Mouse (Mus musculus): Measurements from ENCODE around the gene Ros1. TPM values are rescaled to one million over a fixed set of nuclear protein-coding genes. Genes with fewer than 3 reads are reported as not detected.
A peak's percentile ranks its signal among the peaks of the same experiment; 100 is the strongest.

Gene Ros1
- polyA plus RNA-seq, 1 experiment from 2014 or later = 1.7 TPM

DNA sequence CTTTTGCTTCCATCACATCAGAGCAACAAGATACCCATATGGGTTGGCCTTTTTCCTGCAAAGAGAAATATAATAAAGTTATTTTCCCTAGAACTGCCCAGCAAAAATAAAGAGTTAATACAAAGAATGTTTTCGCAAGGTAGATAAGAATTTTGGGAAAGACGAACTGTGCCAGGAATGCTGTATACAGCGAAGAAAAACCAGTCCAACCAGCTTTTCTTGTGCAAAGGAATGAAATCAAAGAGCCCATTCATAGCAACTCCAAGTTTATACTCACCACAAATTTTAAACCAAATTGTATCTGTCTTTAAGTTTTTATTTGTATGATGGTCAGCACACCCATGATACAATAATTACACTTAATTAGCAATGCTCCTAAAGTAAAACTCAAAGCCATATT is 24.6 kb upstream of the Ros1 start:
- Histone ChIP-seq H3K36me3 (ENCODE audit: insufficient read depth, low read length) (no peaks in the 10 kb centered on the region), H3K27ac (ENCODE audit: low read length) (no peak overlapping the region), H3K4me3 (ENCODE audit: low read length) (no peak overlapping the region), H3K27me3 (ENCODE audit: insufficient read depth, low read length) (no peaks in the 10 kb centered on the region), H3K9me3 (ENCODE audit: low read length) (no peaks in the 10 kb centered on the region), H3K9ac (replicated peaks; ENCODE audit: low read length) (no peak overlapping the region), H3K4me1 (ENCODE audit: insufficient read depth, low read length) (0 out of 2 replicates have a peak, but pooled peaks cover 7% of the 10 kb centered on the region), H3K4me2 (replicated peaks; ENCODE audit: low read depth, low read length) (0 out of 2 replicates have a peak overlapping the region, but pooled peaks have one; percentile 1)
- 68% methylated on average over 3 of the region's 3 CpGs for WGBS
- no peak for ATAC-seq (ENCODE audit: low FRiP score, low TSS enrichment)

DNA sequence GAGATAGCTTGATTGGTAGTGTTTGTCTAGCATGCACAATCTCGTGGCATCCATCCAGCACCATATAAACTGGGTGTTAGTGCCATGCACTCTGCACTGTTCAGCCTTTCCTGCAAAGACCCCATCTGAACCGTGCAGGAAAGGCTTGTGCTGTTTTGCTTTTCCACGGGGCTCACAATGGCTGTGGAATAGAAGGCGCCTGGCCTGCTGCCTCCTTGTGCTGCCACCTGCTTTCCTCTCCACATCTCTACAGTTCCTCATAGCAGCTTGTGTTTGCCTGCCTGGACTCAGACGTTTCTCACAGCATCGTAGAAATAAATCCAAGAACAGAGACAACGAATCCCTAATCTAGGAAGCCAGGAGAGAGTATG is 22.5 kb upstream of the Ros1 start:
- no peaks in the 10 kb centered on the region for H3K36me3 ChIP-seq (ENCODE audit: insufficient read depth, low read length)
- WGBS = 53% methylated on average over 7 of the region's 7 CpGs
- no peak overlapping the region for H3K4me2 ChIP-seq (replicated peaks; ENCODE audit: low read depth, low read length)
- no peak for ATAC-seq (ENCODE audit: low FRiP score, low TSS enrichment)
- H3K9ac ChIP-seq (replicated peaks; ENCODE audit: low read length) = no peak overlapping the region
- peak overlapping the region; percentile 20; the same call in 1 of the 2 replicates for H3K27ac ChIP-seq (ENCODE audit: low read length)
- H3K27me3 ChIP-seq (ENCODE audit: insufficient read depth, low read length) = no peaks in the 10 kb centered on the region
- no peaks in the 10 kb centered on the region for H3K9me3 ChIP-seq (ENCODE audit: low read length)
- H3K4me3 ChIP-seq (ENCODE audit: low read length) = no peak overlapping the region
- 0 out of 2 replicates have a peak, but pooled peaks cover 7% of the 10 kb centered on the region for H3K4me1 ChIP-seq (ENCODE audit: insufficient read depth, low read length)

DNA sequence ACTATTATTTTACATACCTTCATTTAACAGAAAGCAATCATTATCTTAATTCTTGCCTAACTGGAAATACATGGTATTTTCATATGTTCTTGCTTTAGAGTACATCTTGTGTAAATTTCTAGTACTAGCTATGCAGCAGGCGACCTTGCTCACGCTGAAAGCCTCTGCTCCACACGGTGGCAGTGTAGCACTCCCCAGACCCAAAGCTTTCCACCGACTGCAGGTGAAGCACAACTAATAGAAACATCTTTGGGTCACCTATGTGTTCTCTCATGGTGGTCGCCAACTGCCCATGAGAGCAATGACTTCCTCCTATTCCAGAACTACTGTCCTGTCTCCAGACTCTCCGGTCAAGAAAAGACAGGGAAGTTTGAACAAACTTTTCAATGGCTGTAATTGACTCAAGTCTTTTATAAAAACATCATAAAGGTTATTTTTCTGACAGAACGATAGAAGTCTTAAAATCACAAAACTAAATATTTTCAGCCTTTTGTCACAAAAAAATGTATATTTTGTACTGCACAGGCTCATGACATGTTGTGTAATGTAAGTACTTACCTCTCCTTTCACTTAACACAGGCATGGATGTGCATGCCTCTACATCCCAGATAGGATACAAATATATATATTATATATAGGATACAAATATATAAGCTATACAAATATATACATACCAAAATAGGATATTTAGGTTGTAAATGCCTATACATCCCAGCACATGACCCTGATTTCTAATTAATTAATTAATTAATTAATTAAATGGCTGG is 21.9 kb upstream of the Ros1 start:
- H3K4me1 ChIP-seq (ENCODE audit: insufficient read depth, low read length) = 0 out of 2 replicates have a peak, but pooled peaks cover 7% of the 10 kb centered on the region
- H3K9me3 ChIP-seq (ENCODE audit: low read length) = no peaks in the 10 kb centered on the region
- H3K4me2 ChIP-seq (replicated peaks; ENCODE audit: low read depth, low read length) = no peak overlapping the region
- ATAC-seq (ENCODE audit: low FRiP score, low TSS enrichment) = peak; percentile 67; the same call in 1 of the 2 replicates
- WGBS = 27% methylated on average over 7 of the region's 7 CpGs
- no peak overlapping the region for H3K27ac ChIP-seq (ENCODE audit: low read length)
- H3K27me3 ChIP-seq (ENCODE audit: insufficient read depth, low read length) = no peaks in the 10 kb centered on the region
- H3K36me3 ChIP-seq (ENCODE audit: insufficient read depth, low read length) = no peaks in the 10 kb centered on the region
- H3K9ac ChIP-seq (replicated peaks; ENCODE audit: low read length) = no peak overlapping the region
- no peak overlapping the region for H3K4me3 ChIP-seq (ENCODE audit: low read length)

GRCm38 (mm10) chr10:52215267-52215818 is 20.3 kb upstream of the Ros1 start:
- no peak overlapping the region for H3K9ac ChIP-seq (replicated peaks; ENCODE audit: low read length)
- H3K27ac ChIP-seq (ENCODE audit: low read length) = no peak overlapping the region
- ATAC-seq (ENCODE audit: low FRiP score, low TSS enrichment) = no peak
- no peaks in the 10 kb centered on the region for H3K9me3 ChIP-seq (ENCODE audit: low read length)
- no peak overlapping the region for H3K4me3 ChIP-seq (ENCODE audit: low read length)
- H3K27me3 ChIP-seq (ENCODE audit: insufficient read depth, low read length) = no peaks in the 10 kb centered on the region
- 0 out of 2 replicates have a peak, but pooled peaks cover 7% of the 10 kb centered on the region for H3K4me1 ChIP-seq (ENCODE audit: insufficient read depth, low read length)
- H3K36me3 ChIP-seq (ENCODE audit: insufficient read depth, low read length) = no peaks in the 10 kb centered on the region
- 46% methylated on average over 2 of the region's 2 CpGs for WGBS
- no peak overlapping the region for H3K4me2 ChIP-seq (replicated peaks; ENCODE audit: low read depth, low read length)

DNA sequence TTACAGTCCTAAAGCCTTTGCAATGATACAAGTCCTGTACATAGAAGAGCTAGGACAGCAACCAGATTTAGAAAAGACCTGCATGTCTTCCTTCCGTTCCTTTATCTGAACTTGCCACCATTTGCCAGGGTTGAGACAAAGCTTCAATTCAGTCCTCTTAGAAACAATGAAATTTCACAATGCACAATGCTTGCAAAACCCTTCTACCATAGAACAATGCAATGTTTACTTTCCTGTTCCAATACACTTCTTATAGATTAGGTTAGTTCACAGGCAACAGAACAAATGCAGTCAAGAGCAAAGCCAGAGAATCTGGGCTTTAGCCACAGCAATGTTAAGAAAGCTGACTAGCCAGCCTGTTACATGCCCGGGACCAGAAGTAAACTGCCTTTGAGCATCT is 9.0 kb upstream of the Ros1 start:
- 82% methylated on average over 2 of the region's 2 CpGs for WGBS
- no peak overlapping the region for H3K9ac ChIP-seq (replicated peaks; ENCODE audit: low read length)

DNA sequence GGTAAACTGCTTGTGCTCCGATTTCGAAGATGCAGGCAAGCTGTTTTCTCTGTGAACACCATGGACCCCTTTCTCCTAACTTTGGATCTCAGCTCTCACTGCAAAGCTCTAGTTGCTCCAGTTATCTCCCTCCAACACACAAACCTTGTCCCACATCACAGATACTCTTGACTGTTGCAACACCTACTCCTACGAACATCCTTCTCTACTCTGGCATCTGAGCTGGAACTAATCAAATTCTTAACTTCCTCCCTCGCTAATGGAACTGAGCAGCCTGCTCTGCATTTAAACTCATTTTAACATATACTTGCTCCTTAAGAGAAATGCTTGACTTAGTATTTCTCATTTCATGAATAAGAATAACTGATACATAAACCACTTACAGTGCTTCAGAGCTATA is 9.1 kb downstream of the Ros1 start:
- Histone ChIP-seq H3K4me3 (ENCODE audit: low read length) (no peak overlapping the region), H3K4me2 (replicated peaks; ENCODE audit: low read depth, low read length) (no peak overlapping the region), H3K4me1 (ENCODE audit: insufficient read depth, low read length) (no peaks in the 10 kb centered on the region), H3K36me3 (ENCODE audit: insufficient read depth, low read length) (no peaks in the 10 kb centered on the region), H3K27ac (ENCODE audit: low read length) (no peak overlapping the region), H3K9me3 (ENCODE audit: low read length) (no peaks in the 10 kb centered on the region), H3K27me3 (ENCODE audit: insufficient read depth, low read length) (no peaks in the 10 kb centered on the region), H3K9ac (replicated peaks; ENCODE audit: low read length) (no peak overlapping the region)
- 79% methylated on average over 4 of the region's 4 CpGs for WGBS
- ATAC-seq (ENCODE audit: low FRiP score, low TSS enrichment) = no peak

More for the DNA sequence above, 9.0 kb upstream of the Ros1 start:
- ATAC-seq (ENCODE audit: low FRiP score, low TSS enrichment) = no peak
- Histone ChIP-seq H3K4me1 (ENCODE audit: insufficient read depth, low read length) (no peaks in the 10 kb centered on the region), H3K27ac (ENCODE audit: low read length) (no peak overlapping the region), H3K27me3 (ENCODE audit: insufficient read depth, low read length) (no peaks in the 10 kb centered on the region), H3K4me2 (replicated peaks; ENCODE audit: low read depth, low read length) (no peak overlapping the region), H3K4me3 (ENCODE audit: low read length) (no peak overlapping the region), H3K9me3 (ENCODE audit: low read length) (no peaks in the 10 kb centered on the region), H3K36me3 (ENCODE audit: insufficient read depth, low read length) (no peaks in the 10 kb centered on the region)

DNA sequence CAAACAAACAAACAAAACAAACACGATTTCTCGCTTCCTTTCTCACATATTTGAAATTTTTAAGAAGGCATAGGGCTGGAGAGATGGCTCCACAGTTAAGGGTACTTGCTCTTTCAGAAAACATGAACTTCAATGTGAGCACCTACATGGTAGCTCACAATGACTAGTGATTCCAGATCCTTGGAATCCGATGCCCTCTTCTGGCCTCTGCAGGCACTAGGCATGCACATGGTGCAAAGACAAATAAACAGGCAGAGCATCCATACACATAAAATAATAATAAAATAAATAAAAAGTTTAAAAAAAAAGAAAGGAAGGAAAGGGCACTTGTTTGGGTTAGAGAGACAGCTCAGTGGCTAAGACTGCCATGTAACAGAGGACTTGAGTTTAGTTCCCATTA is 12.2 kb downstream of the Ros1 start:
- no peaks in the 10 kb centered on the region for H3K27me3 ChIP-seq (ENCODE audit: insufficient read depth, low read length)
- H3K4me2 ChIP-seq (replicated peaks; ENCODE audit: low read depth, low read length) = no peak overlapping the region
- WGBS = 79% methylated on average over 3 of the region's 3 CpGs
- no peaks in the 10 kb centered on the region for H3K4me1 ChIP-seq (ENCODE audit: insufficient read depth, low read length)
- H3K27ac ChIP-seq (ENCODE audit: low read length) = no peak overlapping the region
- no peak for ATAC-seq (ENCODE audit: low FRiP score, low TSS enrichment)
- H3K4me3 ChIP-seq (ENCODE audit: low read length) = no peak overlapping the region
- H3K9ac ChIP-seq (replicated peaks; ENCODE audit: low read length) = no peak overlapping the region
- H3K36me3 ChIP-seq (ENCODE audit: insufficient read depth, low read length) = no peaks in the 10 kb centered on the region
- no peaks in the 10 kb centered on the region for H3K9me3 ChIP-seq (ENCODE audit: low read length)

DNA sequence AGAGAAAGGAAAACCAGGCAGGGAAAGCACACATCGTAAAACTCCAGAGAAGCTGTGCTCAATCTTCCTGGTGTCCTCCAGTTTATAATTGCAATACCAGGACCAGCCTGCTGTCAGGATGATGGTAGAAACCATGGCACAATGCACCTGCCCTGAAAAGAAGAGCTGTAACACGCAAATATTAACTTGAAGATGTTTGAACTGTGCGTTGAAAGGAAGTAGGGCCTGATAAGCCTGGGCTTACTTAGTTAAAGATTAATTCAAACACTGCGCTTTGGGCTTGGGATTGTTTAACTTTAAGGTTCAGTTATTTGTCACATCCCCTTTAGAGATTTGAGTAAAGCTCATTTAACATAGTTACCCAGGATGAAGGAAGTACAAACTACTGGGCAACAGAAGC is 20.7 kb downstream of the Ros1 start:
- 0 out of 2 replicates have a peak, but pooled peaks cover 5% of the 10 kb centered on the region for H3K4me1 ChIP-seq (ENCODE audit: insufficient read depth, low read length)
- WGBS = 59% methylated on average over 4 of the region's 4 CpGs
- no peak overlapping the region for H3K4me2 ChIP-seq (replicated peaks; ENCODE audit: low read depth, low read length)
- no peak overlapping the region for H3K9ac ChIP-seq (replicated peaks; ENCODE audit: low read length)
- no peaks in the 10 kb centered on the region for H3K36me3 ChIP-seq (ENCODE audit: insufficient read depth, low read length)
- H3K27me3 ChIP-seq (ENCODE audit: insufficient read depth, low read length) = no peaks in the 10 kb centered on the region
- ATAC-seq (ENCODE audit: low FRiP score, low TSS enrichment) = peak; percentile 79
- H3K27ac ChIP-seq (ENCODE audit: low read length) = peak overlapping the region; percentile 78
- H3K9me3 ChIP-seq (ENCODE audit: low read length) = no peaks in the 10 kb centered on the region
- H3K4me3 ChIP-seq (ENCODE audit: low read length) = no peak overlapping the region

DNA sequence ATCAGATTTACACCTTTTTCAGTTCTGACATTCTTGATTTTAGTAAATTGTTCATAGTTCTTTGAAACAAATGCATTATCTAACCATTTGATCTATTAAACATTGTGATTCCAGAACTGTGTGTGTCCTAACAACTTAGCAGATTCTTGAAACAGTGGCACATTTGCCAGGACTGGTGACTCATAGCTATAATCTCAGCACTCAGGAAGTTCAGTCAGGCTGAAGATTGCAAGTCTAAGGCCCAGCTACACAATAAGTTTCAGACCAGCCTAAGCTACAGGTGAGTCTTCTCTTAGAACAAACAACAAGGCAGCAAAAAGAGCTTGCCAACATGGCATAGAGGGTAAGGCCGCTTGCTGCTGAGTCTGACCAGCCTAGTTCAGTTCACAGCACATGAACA is 24.6 kb downstream of the Ros1 start:
- ATAC-seq (ENCODE audit: low FRiP score, low TSS enrichment) = no peak
- Histone ChIP-seq H3K4me2 (replicated peaks; ENCODE audit: low read depth, low read length) (no peak overlapping the region), H3K4me3 (ENCODE audit: low read length) (no peak overlapping the region), H3K4me1 (ENCODE audit: insufficient read depth, low read length) (0 out of 2 replicates have a peak, but pooled peaks cover 5% of the 10 kb centered on the region), H3K27ac (ENCODE audit: low read length) (0 out of 2 replicates have a peak overlapping the region, but pooled peaks have one; percentile 15), H3K9me3 (ENCODE audit: low read length) (no peaks in the 10 kb centered on the region), H3K27me3 (ENCODE audit: insufficient read depth, low read length) (no peaks in the 10 kb centered on the region), H3K9ac (replicated peaks; ENCODE audit: low read length) (no peak overlapping the region), H3K36me3 (ENCODE audit: insufficient read depth, low read length) (no peaks in the 10 kb centered on the region)
- WGBS = 93% methylated on average over 1 of the region's 1 CpGs

GRCm38 (mm10) chr10:52169841-52170240 is 25.2 kb downstream of the Ros1 start:
- Histone ChIP-seq H3K4me3 (ENCODE audit: low read length) (no peak overlapping the region), H3K27ac (ENCODE audit: low read length) (no peak overlapping the region), H3K4me2 (replicated peaks; ENCODE audit: low read depth, low read length) (no peak overlapping the region), H3K9ac (replicated peaks; ENCODE audit: low read length) (no peak overlapping the region), H3K27me3 (ENCODE audit: insufficient read depth, low read length) (no peaks in the 10 kb centered on the region), H3K9me3 (ENCODE audit: low read length) (no peaks in the 10 kb centered on the region), H3K36me3 (ENCODE audit: insufficient read depth, low read length) (no peaks in the 10 kb centered on the region), H3K4me1 (ENCODE audit: insufficient read depth, low read length) (0 out of 2 replicates have a peak, but pooled peaks cover 1% of the 10 kb centered on the region)
- 57% methylated on average over 5 of the region's 5 CpGs for WGBS
- no peak for ATAC-seq (ENCODE audit: low FRiP score, low TSS enrichment)

Data from kidney, embryonic 16.5 days (tissue).